Mouse (Mus musculus) heart, postnatal 0 days (tissue): ENCODE measurements around the gene Ccdc40.
A peak's percentile ranks its signal among the peaks of the same experiment; 100 is the strongest.

ENCODE experiments used
- CTCF ChIP-seq: IDR thresholded peaks from 2 replicates; pipeline ENCODE4 v1.5.1; 2016; ENCODE audit warnings: antibody characterized with exemption, control low read depth, low read depth
- EP300 ChIP-seq: IDR thresholded peaks from 2 replicates; pipeline ENCODE4 v1.6.1; 2016; ENCODE audit warnings: antibody characterized with exemption, low read depth

GRCm38 (mm10) chr11:119198564-119199232 lies 29.7 kb upstream of the Ccdc40 start:
- TF ChIP-seq CTCF (peak; percentile 38), EP300 (no peak)
